Mouse (Mus musculus): ENCODE measurements at regions not wholly inside any gene's neighbourhood (a gene's known extent, or its start where the extent isn't known, plus 50 kb on each side); places are given as distances from the start of the nearest gene placed in this dataset.

DNA sequence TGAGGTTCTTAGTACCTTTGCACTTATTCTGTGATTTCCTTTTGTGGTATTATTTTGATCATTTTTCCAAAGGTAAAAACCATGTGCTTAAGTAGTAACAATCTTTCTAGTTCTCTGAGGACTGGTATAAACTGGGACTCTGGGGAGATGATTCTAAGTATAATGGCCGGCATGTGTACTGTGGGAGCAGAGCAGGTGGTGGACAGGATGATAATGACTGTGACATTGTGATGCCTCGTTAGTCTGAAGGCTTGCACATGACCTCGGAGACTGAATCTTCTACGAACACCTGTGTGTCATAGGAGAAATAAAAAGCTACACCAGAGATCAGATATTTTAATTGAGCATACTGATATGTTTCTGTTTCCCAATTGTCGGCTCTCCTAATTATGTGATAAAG is 276.4 kb downstream of the Hsfy2 start:
- DNase-seq (no peak), ATAC-seq (no peak)
- no peak for TF ChIP-seq CTCF (IDR thresholded peaks at IDR 0.05; ENCODE audit: low read depth)
- TF ChIP-seq EP300 (IDR thresholded peaks at IDR 0.05; ENCODE audit: low read depth) = no peak
- H3K9ac ChIP-seq (replicated peaks) = no peak overlapping the region
- no peak overlapping the region for H3K4me2 ChIP-seq (ENCODE audit: low read depth, low read length)
- 72% methylated on average over 5 of the region's 5 CpGs for WGBS (ENCODE audit: insufficient replicate concordance)
- H3K36me3 ChIP-seq (replicated peaks; ENCODE audit: insufficient read depth, low read length) = no peaks in the 10 kb centered on the region
- no peaks in the 10 kb centered on the region for H3K4me1 ChIP-seq (ENCODE audit: insufficient read depth)
- H3K9me3 ChIP-seq (ENCODE audit: low read length) = no peaks in the 10 kb centered on the region
- no peaks in the 10 kb centered on the region for H3K27me3 ChIP-seq (ENCODE audit: insufficient read depth, low read length)
- H3K27ac ChIP-seq (ENCODE audit: low read depth) = no peak overlapping the region
- H3K4me3 ChIP-seq (ENCODE audit: low read depth, low read length) = no peak overlapping the region

DNA sequence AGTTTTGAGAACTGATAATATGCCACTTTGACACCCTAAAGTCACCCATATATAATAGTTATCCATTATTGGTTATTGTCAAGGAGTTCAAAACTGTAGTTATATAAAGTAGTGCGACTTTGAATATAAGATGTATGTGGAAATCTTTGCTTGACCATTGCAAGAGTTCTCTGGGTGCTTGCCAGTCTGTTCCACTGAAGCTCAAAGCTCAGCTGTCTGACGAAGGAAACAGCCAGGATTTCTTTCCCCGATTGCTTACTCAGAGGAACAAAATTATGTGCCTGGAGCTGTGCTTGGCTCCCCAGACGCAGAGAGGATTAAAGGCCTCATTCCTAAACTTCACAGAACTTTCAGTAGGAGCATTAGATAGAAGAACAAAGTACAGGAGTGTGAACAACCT is 290.6 kb downstream of the Hsfy2 start:
- ATAC-seq (no peak), DNase-seq (no peak)
- Histone ChIP-seq H3K27me3 (ENCODE audit: insufficient read depth, low read length) (no peaks in the 10 kb centered on the region), H3K9me3 (ENCODE audit: low read length) (no peaks in the 10 kb centered on the region), H3K36me3 (replicated peaks; ENCODE audit: insufficient read depth, low read length) (no peaks in the 10 kb centered on the region), H3K4me2 (ENCODE audit: low read depth, low read length) (no peak overlapping the region), H3K9ac (replicated peaks) (no peak overlapping the region), H3K4me1 (ENCODE audit: insufficient read depth) (no peaks in the 10 kb centered on the region), H3K27ac (ENCODE audit: low read depth) (no peak overlapping the region), H3K4me3 (ENCODE audit: low read depth, low read length) (no peak overlapping the region)
- WGBS (ENCODE audit: insufficient replicate concordance) = 72% methylated on average over 4 of the region's 4 CpGs
- no peak for TF ChIP-seq CTCF (IDR thresholded peaks at IDR 0.05; ENCODE audit: low read depth)
- TF ChIP-seq EP300 (IDR thresholded peaks at IDR 0.05; ENCODE audit: low read depth) = no peak

DNA sequence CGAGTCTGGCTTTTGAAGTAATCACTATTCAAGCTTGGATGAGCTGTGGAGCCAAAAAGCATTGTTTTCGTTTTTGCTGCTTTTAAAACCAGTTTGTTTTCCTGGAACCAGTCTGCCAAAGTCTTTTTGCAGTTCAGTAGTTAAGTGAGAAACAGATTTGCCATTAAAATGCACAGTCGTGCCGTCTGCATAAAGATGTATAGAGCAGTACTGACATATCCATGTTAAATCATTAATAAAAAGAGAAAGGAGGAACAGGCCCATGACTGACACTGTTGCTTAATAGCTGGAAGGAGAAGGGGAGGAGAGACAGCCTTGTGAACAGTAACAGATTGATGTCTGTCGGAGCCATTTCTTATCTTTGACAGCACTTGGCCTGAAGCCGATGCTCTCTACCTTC is 292.3 kb downstream of the Hsfy2 start:
- Histone ChIP-seq H3K4me1 (ENCODE audit: insufficient read depth) (no peaks in the 10 kb centered on the region), H3K4me3 (ENCODE audit: low read depth, low read length) (no peak overlapping the region), H3K9ac (replicated peaks) (no peak overlapping the region), H3K36me3 (replicated peaks; ENCODE audit: insufficient read depth, low read length) (no peaks in the 10 kb centered on the region), H3K9me3 (ENCODE audit: low read length) (no peaks in the 10 kb centered on the region), H3K27ac (ENCODE audit: low read depth) (no peak overlapping the region), H3K27me3 (ENCODE audit: insufficient read depth, low read length) (no peaks in the 10 kb centered on the region), H3K4me2 (ENCODE audit: low read depth, low read length) (no peak overlapping the region)
- WGBS (ENCODE audit: insufficient replicate concordance) = 63% methylated on average over 6 of the region's 6 CpGs
- DNase-seq (no peak), ATAC-seq (no peak)
- TF ChIP-seq CTCF (IDR thresholded peaks at IDR 0.05; ENCODE audit: low read depth) (no peak), EP300 (IDR thresholded peaks at IDR 0.05; ENCODE audit: low read depth) (no peak)

DNA sequence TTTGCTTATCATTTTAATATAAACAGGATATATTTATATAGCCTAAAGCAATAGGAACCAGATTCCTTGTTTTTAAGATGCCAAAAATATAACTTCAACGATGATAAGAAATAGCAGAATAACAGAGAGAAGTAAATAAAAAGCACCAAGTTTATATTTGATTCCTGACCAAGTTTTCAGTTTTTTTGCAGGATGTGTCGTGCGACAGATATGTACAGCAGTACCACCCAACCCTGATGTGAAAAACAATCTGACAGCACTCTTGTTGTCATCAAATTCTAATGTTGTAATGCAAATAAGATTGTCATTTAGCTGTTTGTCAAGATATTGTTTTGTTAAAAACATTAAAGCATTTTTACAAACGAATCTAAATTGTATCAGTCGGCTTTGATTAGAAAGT is 309.9 kb downstream of the Hsfy2 start:
- WGBS (ENCODE audit: insufficient replicate concordance) = 65% methylated on average over 5 of the region's 5 CpGs
- no peaks in the 10 kb centered on the region for H3K4me1 ChIP-seq (ENCODE audit: insufficient read depth)
- ATAC-seq = no peak

DNA sequence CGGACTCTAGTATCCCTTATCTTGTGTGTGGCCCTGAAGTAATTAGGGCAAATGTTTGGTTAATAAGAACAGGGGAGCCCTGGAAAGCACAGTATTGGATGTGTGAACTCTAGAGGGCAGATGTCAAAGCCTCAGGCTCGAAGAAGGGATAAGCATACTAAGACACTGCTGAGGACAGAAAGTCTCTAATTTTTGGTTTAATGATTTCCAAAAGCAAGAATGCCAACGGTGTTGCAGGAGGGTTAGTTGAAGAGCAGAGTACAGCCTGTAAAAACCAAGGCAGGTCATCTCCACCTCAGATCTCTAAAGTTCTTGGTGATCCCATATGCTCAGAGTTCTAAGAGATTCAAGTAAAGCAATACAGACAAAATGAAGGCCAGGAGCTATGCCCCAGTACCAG is 328.6 kb downstream of the Hsfy2 start:
- no peak overlapping the region for H3K27ac ChIP-seq (ENCODE audit: low read depth)
- DNase-seq = no peak
- WGBS (ENCODE audit: insufficient replicate concordance) = 61% methylated on average over 3 of the region's 3 CpGs
- no peaks in the 10 kb centered on the region for H3K4me1 ChIP-seq (ENCODE audit: insufficient read depth)
- no peaks in the 10 kb centered on the region for H3K27me3 ChIP-seq (ENCODE audit: insufficient read depth, low read length)
- H3K36me3 ChIP-seq (replicated peaks; ENCODE audit: insufficient read depth, low read length) = no peaks in the 10 kb centered on the region
- no peak overlapping the region for H3K9ac ChIP-seq (replicated peaks)
- no peak for ATAC-seq
- H3K4me3 ChIP-seq (ENCODE audit: low read depth, low read length) = no peak overlapping the region
- H3K4me2 ChIP-seq (ENCODE audit: low read depth, low read length) = no peak overlapping the region
- TF ChIP-seq CTCF (IDR thresholded peaks at IDR 0.05; ENCODE audit: low read depth) (no peak), EP300 (IDR thresholded peaks at IDR 0.05; ENCODE audit: low read depth) (no peak)
- no peaks in the 10 kb centered on the region for H3K9me3 ChIP-seq (ENCODE audit: low read length)

More for the DNA sequence above, 309.9 kb downstream of the Hsfy2 start:
- Histone ChIP-seq H3K4me3 (ENCODE audit: low read depth, low read length) (no peak overlapping the region), H3K27me3 (ENCODE audit: insufficient read depth, low read length) (no peaks in the 10 kb centered on the region), H3K36me3 (replicated peaks; ENCODE audit: insufficient read depth, low read length) (no peaks in the 10 kb centered on the region), H3K9ac (replicated peaks) (no peak overlapping the region), H3K4me2 (ENCODE audit: low read depth, low read length) (no peak overlapping the region), H3K27ac (ENCODE audit: low read depth) (no peak overlapping the region), H3K9me3 (ENCODE audit: low read length) (no peaks in the 10 kb centered on the region)
- TF ChIP-seq EP300 (IDR thresholded peaks at IDR 0.05; ENCODE audit: low read depth) (no peak), CTCF (IDR thresholded peaks at IDR 0.05; ENCODE audit: low read depth) (no peak)
- no peak for DNase-seq

DNA sequence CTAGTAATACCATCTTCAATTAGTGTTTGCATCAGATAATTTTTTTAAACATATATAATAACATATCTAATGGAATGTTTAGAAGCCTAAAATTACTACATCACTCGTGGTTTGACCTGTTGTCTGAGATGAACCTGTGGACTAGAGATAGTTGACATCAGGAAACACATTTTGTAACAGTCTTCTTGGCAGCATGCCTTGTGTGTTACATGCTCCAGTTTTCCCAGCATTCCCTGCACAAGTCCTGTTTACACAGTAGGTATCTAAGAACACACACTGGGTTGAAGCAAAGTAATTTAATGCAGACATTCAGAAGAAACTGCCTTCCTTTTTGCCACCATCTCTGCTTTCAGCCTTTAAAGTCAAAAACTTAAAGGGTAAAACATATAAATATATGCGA is 342.8 kb downstream of the Hsfy2 start:
- Histone ChIP-seq H3K9me3 (ENCODE audit: low read length) (no peaks in the 10 kb centered on the region), H3K36me3 (replicated peaks; ENCODE audit: insufficient read depth, low read length) (no peaks in the 10 kb centered on the region), H3K4me1 (ENCODE audit: insufficient read depth) (no peaks in the 10 kb centered on the region), H3K27me3 (ENCODE audit: insufficient read depth, low read length) (no peaks in the 10 kb centered on the region), H3K9ac (replicated peaks) (no peak overlapping the region), H3K27ac (ENCODE audit: low read depth) (no peak overlapping the region), H3K4me3 (ENCODE audit: low read depth, low read length) (no peak overlapping the region), H3K4me2 (ENCODE audit: low read depth, low read length) (no peak overlapping the region)
- ATAC-seq = peak; percentile 74
- 48% methylated on average over 2 of the region's 2 CpGs for WGBS (ENCODE audit: insufficient replicate concordance)
- DNase-seq = peak; percentile 29
- TF ChIP-seq EP300 (IDR thresholded peaks at IDR 0.05; ENCODE audit: low read depth) (no peak), CTCF (IDR thresholded peaks at IDR 0.05; ENCODE audit: low read depth) (no peak)

DNA sequence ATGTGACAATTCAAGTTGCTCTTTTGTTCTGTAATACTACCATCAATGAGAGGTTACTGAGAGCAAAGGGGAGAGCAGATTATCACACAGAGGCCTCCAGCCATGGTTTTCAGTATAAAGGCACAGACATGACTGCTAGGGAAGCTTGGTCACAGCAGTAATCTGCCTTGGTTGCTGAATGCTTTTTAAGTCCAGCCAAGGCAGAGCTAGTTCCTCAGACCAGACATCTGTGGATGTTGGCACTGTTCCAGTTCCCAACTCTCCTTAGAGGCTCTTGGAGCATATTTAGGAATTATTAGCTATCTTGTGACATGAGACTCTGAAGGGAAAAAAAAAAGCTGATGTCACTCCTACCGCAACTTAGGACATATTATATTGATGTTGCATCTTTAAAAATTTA is 347.5 kb downstream of the Hsfy2 start:
- TF ChIP-seq EP300 (IDR thresholded peaks at IDR 0.05; ENCODE audit: low read depth) (no peak), CTCF (IDR thresholded peaks at IDR 0.05; ENCODE audit: low read depth) (no peak)
- Histone ChIP-seq H3K36me3 (replicated peaks; ENCODE audit: insufficient read depth, low read length) (no peaks in the 10 kb centered on the region), H3K9ac (replicated peaks) (no peak overlapping the region), H3K4me1 (ENCODE audit: insufficient read depth) (no peaks in the 10 kb centered on the region), H3K4me2 (ENCODE audit: low read depth, low read length) (no peak overlapping the region), H3K4me3 (ENCODE audit: low read depth, low read length) (no peak overlapping the region), H3K27ac (ENCODE audit: low read depth) (no peak overlapping the region), H3K27me3 (ENCODE audit: insufficient read depth, low read length) (no peaks in the 10 kb centered on the region), H3K9me3 (ENCODE audit: low read length) (no peaks in the 10 kb centered on the region)
- no peak for ATAC-seq
- 84% methylated on average over 1 of the region's 1 CpGs for WGBS (ENCODE audit: insufficient replicate concordance)
- no peak for DNase-seq
